Mouse (Mus musculus) T-helper 17 cell (primary cell): Measurements from ENCODE around the gene Lemd2.

Source experiments
- in situ Hi-C, 2 experiments: fragments of 300-600 bp; cut with MboI, MseI; formaldehyde crosslinking; loops; 1 replicate in 1 of 2; 2 replicates in 1 of 2; pipeline ENCODE4 v1.15.1; 2025; ENCODE audit warnings: high pct_unique_total_duplicates in 2 of 2

The Lemd2 gene

DNA sequence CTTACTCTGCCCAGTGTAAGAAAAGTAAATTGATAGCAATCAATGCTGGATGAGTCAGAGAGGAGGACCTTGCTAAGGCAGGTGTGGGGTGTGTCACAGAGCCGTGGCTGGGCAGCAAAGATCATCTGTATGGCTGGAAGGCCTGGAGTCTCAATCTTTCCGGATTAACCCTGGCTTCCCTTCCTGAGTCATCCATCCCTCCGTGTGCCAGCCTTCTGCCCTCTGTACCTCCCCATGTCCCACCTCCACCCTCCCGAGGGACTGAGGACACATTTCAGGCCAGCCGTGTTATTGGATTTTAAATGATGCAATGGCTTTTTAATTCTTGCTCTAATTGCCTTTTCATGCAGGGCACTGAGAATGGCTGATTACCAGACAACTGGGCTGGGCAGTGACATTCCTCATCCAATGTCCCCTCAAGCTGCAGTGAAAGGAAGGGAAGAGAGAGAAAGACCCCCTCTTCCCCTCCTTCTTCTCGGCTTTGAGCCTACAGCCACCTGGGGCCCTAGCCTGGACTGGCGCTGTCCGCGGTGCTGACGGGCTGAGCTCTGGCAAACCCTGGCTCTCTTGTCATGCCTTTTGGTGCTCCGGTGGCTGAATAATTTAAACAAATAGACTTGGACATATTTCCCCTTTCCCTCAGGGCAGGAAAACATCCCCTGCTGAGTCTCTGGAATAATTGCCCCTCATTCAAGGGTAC is 24.1 kb upstream of the Lemd2 start:
- in situ Hi-C loops: no loop called here

DNA sequence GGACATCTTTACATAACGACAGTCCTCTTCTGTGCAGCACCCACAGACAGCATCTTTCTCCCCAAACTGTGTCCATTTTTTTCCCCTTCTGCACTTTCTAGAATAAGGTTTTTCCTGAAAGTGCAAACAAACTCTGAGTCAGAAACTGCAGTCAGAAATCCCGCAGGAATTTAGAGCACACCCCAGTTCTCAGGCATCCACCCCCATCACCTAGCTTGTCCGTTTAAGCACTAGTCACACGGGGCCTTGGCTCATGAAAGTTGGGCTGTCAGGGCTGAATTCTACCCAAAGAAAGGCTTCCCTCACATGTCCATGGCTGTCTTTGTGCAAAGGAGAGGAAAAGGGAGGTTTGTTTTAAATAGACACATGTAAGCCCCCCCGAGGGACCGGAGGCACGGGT is 23.0 kb upstream of the Lemd2 start:
- in situ Hi-C loops: no loop called here

DNA sequence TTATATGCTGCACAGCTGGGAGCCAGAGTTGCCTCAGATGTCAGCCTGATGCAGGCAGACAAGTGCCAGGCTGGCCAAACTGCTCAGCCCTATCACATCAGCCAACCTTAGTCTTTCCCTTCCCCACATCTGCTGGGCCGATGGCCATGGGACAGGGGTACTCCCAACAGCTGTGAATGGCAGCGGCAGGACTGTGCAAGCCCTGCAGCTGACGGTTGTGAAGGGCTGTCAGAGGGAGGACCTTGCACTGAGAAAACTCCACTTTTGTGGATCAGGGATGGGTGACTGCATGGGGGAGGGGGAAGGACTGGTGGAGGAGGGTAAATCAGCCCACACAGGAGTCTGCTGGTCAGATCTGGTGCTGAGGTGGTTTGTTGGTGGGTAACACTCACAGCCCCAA is 22.4 kb upstream of the Lemd2 start:
- in situ Hi-C loops: no loop called here

DNA sequence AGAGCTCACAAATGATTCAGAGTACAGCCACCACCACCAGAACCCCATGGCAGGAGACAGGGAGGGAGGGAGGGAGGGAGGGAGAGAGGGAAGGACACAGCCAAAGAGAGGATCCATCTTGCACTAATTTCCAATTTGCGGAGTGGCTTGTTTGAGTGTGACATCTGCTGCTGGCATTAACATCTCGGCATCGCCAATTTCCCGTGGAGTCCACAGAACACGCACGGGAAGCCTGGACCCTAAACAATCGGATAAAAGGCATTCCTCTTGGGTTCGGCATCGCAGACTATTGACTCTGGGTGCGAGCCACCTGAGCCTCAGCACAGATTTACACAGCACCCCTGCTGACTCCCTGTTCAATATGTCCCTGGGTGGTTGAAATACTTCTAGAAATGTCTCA is 21.5 kb upstream of the Lemd2 start:
- in situ Hi-C loops: no loop called here

DNA sequence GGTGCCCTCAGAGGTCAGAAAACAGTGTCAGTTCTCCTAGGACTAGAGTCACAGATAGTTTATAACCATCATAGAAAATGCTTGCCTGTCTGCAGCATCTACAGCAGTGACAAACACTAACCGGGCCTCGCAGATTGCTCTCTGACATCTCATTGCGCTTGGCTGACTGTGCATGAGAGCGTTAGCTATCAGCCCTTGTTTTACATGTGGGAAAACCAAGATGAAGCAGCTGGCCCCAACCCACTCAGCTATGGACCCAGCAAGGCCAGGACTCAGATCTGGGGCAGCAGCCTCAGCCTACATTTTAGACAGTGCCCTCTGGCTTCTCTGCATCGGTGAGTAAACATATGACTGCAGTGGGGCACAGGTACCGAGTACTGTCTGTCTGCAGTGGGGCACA is 19.6 kb upstream of the Lemd2 start:
- in situ Hi-C loops: no loop called here

DNA sequence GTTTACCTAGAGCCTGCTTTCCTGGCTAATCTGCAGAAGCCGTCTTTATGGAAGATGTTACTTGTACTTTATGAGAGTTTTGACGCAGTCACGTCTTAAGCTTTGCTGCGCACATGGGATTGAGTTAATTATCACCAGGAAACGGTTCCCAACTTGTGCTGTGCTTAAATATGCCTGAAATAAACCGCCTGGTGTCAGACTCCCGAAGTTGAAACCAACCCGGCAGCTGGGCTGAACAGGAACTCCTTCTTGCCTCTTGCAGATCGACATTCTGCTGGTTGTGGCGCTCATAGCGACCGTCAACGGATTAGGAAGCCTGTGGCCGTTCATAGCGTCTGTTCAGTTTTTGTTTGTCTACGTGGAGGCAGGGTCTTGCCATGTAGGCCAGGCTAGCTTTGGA is 17.3 kb upstream of the Lemd2 start:
- in situ Hi-C loops: no loop called here

DNA sequence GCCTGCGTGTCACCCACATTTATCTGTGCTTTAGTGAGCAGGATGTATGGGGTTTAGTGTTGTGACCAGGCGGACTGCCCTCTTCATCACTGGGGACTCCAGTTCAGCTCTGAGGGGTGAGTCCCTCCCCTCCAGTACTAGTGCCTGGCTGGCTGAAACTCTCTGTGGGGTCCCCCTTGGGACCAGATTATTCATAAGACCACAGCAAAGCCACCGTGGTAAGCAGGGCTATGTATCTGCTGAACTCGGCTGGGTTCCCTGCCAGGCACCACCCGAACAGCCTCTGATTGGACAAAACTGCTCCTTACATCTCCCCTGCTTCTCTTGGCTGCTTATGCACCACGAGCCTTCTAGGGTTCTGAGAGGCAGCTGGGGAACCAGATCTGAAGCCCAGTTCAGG is 14.6 kb upstream of the Lemd2 start:
- in situ Hi-C loops: no loop called here

DNA sequence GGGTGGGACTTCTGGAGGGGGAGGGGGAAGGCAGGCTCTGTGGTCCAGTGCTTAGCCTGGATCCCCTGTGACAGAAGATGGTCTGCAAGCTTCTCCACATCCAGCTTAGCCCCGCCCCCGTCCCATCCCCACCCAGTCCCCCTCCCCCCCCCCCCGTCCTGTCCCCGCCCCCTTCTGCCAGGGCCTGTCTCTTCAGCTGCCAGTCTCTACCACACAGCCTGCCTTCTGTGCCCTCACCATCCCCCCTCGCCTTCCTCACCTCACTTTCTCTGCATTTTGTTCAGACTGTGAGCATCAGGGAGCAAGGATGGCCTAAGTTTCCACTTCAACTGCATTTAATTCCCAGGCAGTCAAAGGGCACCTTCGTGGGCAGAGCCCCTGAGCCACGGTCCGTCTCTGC is 14.1 kb upstream of the Lemd2 start:
- in situ Hi-C loops: no loop called here

DNA sequence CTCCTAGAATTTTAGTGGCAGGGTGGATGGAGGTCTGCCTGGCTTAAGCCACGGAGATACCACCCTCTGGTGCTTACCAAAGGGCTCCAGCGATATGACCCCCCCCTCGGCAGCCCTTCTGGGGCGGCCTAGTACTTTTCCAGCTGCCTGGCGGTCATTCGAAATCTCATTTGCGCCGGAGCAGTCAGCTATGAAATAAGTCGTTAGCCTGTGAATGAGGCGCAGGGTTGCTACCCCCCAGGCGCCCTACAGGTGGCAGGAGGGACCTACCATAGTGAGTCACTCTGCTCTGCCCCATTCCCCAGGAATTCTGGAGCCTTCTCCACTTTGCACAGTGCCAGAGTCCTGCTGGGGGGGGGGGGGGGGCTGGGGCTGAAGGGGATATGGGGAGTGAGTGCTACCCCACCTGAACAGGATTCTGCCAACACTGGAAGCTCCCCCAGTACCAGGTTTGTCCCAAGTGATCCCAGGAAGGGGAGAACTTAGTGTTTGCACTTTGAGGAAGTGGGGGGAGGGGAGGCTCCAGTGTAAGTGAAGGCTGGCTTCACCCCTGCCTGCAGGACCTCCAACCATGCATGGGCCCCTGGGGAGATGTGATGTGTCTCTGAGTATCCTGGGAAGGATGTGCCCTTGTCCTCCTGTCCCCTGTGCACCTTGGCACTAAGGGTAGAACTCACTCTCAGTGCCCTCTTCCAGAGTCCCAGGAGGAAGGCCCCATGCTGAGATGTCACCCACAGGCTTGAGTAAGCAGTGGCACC is 8.7 kb upstream of the Lemd2 start:
- in situ Hi-C loops: no loop called here

DNA sequence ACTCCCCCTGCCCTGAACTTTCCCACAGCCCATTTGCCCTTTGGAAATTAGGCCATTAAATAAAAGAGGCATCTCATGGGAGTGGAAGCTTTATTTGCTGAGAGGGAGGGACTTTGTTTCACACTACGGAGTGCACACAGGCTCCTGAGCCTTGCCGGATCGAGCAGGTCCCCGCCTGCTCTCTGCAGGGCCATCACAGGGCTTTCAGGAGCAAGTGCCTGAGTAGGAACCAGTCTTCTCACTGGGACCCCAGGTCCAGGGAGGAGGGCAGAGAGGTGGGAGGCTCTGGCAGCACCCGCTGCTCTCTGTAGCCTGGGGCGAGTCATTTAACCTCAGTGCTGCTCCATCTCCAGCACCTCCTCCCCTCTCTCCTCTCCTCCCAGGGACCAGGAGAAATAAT is 7.7 kb upstream of the Lemd2 start:
- in situ Hi-C loops: no loop called here

DNA sequence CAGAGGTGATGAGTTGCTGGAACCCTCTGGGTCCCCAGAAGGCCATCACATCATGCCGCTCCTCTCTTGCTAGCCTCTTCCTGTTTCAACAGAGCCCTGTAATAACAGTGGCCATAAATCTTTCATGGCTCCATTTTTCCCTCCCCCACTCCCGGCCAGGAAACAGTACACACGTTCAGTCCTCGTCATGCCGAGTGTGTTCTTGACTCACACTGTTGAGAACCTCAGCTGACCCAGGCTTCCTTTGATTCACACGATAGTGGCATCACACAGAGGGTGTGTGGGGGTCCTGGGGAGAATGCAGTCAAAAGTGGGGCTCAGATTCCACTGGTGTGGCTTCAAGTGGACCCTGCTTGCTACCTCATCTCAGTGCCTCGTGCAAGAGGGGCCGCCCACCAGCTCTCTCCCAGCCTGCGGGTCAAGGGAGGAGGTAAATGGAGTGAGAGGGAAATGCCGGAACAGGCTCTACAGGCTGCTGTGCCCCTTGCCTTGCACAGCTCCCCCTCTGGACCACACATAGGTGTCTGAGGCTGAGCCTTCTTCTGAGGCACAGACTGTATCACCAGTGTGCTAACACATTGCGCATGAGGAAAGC is 2.9 kb upstream of the Lemd2 start:
- in situ Hi-C loops: no loop called here

DNA sequence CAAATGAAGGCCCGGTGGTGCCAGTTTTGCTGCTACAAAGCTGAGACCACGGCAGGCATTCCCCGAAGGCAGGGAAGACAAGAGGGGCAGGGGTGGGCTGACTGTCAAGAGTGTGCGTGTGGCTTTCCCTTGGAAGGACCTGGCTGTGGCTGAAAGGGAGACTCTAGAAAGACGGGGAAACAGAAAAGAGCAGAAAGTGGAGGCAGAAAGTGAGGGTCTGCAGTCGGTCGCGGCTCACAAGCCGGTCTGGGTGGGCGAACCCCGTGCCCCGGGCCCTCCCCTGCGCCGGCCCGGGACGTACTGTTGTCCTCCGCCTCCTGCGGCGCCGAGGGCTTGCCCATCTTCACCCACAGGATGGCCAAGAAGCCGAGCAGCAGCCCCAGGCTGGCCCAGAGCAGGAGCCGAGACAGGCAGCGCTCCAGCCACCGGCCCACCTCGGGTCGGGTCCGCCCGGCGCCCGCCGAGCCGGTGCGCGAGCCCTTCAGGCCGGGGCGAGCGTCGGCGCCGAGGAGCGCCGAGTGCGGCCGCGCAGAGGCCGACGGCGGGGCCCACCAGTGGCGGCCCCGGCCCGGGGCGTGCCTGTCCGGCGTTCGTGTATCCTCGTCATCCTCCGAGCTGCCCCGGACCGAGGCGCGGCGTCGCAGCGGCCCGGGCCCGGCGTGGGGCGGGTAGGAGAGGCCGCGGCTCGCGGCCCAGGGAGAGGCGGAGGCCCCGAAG is 753 bp downstream of the Lemd2 start:
- in situ Hi-C loops: no loop called here

DNA sequence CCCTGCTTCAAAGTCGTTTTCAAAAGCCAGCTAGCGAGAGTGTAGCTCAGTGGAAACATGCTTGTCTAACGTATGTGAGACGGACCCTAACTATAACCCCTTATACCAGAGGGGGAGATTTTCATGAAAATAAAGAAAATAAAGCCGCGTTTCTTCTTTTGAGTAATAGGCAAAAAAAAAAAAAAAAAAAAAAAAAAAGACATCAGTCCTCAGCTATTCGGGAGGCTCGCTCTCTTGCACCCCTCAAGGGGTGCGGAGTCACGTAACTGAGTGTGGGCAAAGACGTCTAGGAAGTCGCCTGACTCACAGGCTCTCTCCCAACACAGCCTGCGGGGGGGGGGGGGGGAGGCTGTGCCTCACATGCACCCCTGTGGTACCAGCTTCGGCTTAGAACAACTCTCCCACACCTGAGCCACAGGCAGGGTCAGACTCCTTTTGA is 1.3 kb downstream of the Lemd2 start:
- in situ Hi-C loops: no loop called here

DNA sequence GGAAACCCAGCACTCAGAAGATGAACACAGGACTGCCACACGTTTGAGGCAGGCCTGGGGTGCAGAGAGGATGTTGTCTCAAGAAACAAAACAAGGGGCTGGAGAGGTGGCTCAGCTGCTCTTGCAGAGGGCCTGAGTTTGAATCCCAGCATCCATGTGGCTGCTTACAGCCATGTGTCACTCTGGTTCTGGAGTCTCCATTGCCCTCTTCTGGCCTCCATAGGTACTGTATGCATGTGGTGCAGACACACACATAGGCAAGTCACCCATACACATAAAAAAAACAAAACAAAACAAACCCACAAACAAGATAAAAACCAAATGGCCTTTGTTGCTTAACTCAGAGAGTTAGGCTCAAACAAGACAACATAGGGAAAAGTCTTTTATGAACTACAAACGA is 2.3 kb downstream of the Lemd2 start:
- in situ Hi-C loops: no loop called here

DNA sequence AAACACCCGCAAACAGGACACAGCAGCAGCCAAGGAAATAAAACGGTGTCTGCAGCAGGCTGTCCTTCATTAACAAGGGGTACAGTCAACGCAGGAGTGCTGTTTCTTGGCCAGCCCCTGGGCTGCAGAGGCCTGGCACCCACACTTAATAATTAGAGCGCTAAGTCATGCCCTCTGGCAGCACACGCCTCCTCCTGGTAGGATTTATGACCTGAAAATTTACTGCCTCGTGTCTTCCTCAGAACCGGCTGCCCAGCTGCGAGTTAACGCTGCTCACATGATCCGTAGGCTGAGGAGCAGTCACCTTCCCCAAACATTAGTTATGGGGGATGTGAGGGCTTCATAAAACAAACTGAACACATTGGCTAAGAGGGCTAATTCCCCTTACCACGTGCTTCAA is 3.5 kb downstream of the Lemd2 start:
- in situ Hi-C loops: no loop called here

DNA sequence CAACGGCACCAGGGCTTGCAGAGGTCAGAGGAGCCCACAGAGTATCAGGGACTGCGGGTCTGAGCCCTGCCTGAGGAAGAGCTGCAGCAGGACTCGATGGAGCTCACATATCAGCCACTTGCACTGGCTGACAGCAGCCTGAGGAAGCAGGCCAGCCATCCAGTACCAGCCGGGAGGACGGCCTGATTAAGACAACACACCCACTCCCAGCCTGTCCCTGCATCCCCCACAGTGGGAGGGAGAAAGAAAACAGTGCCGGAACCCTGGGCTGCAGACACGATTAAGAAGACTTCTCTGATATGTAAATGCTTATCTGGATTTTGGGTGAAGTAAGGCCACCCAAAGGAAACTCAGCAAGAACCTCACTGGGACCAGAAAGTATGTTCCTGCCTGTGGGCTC is 4.4 kb downstream of the Lemd2 start:
- in situ Hi-C loops: loop anchor here in 1 of 2 experiments (25.0 kb wide), 1 partner anchor 312 kb away; the partner anchor contains the start of gene Grm4

DNA sequence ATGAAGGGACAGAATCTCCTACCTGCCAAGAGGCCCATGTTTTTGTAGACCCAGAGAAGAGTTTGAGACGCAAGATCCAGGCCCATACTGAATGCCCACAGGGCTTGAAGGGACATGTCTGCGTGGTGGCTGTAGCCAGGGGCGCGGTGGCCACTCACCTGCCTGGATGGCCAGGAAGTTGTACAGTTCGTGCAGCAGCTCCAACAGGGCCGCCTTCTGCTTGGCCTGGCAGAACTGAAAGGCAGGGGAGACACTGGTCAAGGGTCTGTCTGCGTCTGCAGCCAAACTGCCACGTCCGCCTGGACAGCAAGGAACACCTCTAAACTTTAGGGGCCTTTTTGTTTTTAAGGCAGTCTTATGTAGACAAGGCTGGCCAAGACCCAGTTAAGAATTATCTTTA is 5.1 kb downstream of the Lemd2 start:
- in situ Hi-C loops: loop anchor here in 1 of 2 experiments (25.0 kb wide), 1 partner anchor 313 kb away; the partner anchor contains the start of gene Grm4

DNA sequence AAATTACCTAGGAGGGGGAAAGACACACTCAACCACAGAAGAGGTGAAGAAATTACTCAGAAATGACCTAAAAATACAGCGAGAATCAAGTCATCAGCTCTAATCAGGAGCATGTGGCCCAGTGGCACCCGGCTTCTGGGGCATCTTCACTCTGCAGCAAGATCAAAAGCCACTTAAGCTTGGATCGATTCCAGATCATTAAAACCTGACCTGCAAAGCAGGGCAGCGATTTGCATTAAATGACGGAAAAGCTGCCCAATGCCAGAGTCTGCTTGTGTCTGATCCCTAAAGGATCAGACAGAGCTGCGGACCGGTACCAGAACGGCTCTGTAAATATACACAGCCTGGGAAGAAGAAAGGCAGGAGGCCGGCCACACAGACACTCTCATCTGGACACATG is 8.1 kb downstream of the Lemd2 start:
- in situ Hi-C loops: loop anchor here in 1 of 2 experiments (25.0 kb wide), 1 partner anchor 316 kb away; the partner anchor contains the start of gene Grm4

DNA sequence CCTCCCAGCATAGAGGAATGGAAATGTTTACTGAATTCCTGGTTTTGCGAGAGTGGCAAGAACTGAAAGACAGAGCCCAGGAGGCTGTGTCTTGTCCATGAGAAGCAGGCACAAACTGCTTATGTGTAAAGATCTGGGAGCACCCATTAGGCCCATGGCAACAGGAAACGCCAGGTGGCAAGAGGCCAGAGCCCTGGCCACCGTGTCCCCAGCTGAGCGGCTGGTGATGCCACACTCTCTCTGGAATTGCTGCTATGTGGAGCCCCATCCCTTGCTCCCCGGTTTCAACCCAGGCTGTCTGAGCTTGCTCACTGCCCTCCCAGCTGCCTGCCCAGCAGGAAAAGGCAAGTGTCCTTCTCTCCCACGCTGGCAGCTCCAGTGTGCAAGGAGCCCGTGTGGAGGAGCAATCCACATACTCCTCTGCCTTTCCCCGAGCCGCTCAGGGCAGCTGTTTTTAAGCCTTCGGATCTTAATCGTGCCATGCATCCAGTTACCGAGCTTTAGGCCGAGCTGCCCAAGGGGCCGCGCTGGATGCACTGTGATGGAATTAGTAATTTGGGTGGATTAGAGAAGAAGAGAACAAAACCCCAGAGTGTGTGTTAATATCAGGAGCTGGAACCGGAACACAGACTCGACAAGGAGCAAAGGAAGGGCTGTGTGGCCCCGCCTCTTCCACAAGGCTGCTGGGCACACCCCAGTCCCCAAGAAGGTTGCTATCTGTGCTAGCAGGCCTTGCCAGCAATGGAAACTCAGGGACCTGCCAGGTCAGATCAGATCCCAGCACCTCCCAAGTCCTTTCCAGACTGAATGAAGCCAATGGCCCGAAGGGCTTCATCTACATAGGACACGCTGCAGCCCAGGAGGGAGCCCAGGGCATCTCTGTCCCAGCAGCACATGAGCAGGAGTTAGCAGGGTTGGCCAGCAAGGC is 9.7 kb downstream of the Lemd2 start:
- in situ Hi-C loops: loop anchor here in 1 of 2 experiments (25.0 kb wide), 1 partner anchor 318 kb away; the partner anchor contains the start of gene Grm4

DNA sequence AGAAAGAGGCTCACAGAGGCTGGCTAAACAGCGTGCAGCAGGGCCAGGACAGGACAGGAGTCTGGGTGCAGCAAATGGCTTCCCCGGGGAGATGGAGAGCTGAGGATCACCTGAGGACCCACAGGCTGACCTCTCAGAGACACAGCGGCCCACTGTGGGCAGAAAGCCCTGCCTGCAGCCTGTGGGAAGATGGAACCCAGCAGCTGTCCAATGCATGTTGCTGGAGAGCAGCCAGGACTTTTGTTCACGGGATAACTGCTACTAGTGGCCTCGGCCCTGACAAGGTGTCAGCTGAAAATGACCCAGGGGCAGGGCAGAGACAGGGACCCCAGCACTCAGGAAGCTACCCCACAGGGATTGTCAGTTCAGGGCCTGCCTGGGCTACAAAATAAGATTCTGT is 12.5 kb downstream of the Lemd2 start:
- in situ Hi-C loops: loop anchor here in 1 of 2 experiments (25.0 kb wide), 1 partner anchor 320 kb away; the partner anchor contains the start of gene Grm4

DNA sequence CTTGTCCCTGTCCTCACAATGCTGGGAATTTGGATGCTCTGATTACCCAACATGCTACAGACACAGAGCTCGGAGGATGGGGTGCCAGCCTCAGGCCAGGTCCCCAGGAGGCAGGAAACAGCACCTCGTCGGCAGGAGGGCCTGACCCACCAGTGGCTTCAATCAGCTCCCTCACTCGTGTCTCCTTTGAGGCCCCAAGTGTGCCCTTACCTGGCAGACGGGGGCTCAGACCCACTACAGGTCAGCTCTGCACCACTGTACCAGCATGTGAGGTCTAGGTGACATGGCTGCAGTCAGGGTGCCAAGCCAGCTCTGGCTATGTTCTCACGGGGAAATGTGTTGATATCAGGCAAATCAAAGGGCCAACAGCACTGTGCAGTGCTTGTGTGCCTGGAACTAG is 13.1 kb downstream of the Lemd2 start:
- in situ Hi-C loops: loop anchor here in 1 of 2 experiments (25.0 kb wide), 1 partner anchor 321 kb away; the partner anchor contains the start of gene Grm4
